Mouse (Mus musculus) liver, embryonic 15.5 days (tissue): ENCODE results near the gene Rtn4rl1. TPM values are rescaled to one million over a fixed set of nuclear protein-coding genes. Genes with fewer than 3 reads are reported as not detected.

Source experiments
- ATAC-seq: fragments of 200-750 bp; cut with Nextera tagmentation; 2 replicates; pipeline ENCODE4 v1.8.0; 2017; ENCODE audit warnings: moderate number of reproducible peaks, mild to moderate bottlenecking, moderate library complexity; ENCODE audit not compliant: insufficient read depth
- H3K27ac ChIP-seq: fragments of 300-500 bp; sonication (generic); replicated peaks from 2 replicates; pipeline ENCODE4 v1.5.1; 2015; ENCODE audit warnings: mild to moderate bottlenecking, inconsistent platforms
- H3K27me3 ChIP-seq: fragments of 300-500 bp; sonication (generic); 2 replicates; pipeline ENCODE4 v1.6.1; 2015; ENCODE audit warnings: mild to moderate bottlenecking, inconsistent platforms
- H3K36me3 ChIP-seq: fragments of 300-500 bp; sonication (generic); replicated peaks from 2 replicates; pipeline ENCODE4 v1.6.1; 2015; ENCODE audit warnings: moderate library complexity, mild to moderate bottlenecking, inconsistent platforms
- H3K4me1 ChIP-seq: fragments of 300-500 bp; sonication (generic); replicated peaks from 2 replicates; pipeline ENCODE4 v1.6.1; 2015; ENCODE audit warnings: inconsistent platforms
- H3K4me2 ChIP-seq: fragments of 300-500 bp; sonication (generic); 2 replicates; pipeline ENCODE4 v1.6.1; 2015; ENCODE audit warnings: moderate library complexity, mild to moderate bottlenecking, inconsistent platforms
- H3K4me3 ChIP-seq: fragments of 300-500 bp; sonication (generic); replicated peaks from 2 replicates; pipeline ENCODE4 v1.5.1; 2015; ENCODE audit warnings: mild to moderate bottlenecking, inconsistent platforms
- H3K9ac ChIP-seq: fragments of 300-500 bp; sonication (generic); 2 replicates; pipeline ENCODE4 v1.6.1; 2015; ENCODE audit warnings: moderate library complexity, mild to moderate bottlenecking, inconsistent platforms
- H3K9me3 ChIP-seq: fragments of 300-500 bp; sonication (generic); replicated peaks from 2 replicates; pipeline ENCODE4 v1.6.1; 2016; ENCODE audit warnings: inconsistent platforms
- WGBS: fragments of 180-500 bp; shearing (Covaris S2); methylation state at CpG from one replicate; pipeline ENCODE4 v1.1.7; 2015; ENCODE audit warnings: mixed read lengths; ENCODE audit not compliant: insufficient replicate concordance; 5-methylcytosine and 5-hydroxymethylcytosine counted together
- polyA plus RNA-seq: library from polyadenylated mRNA; unstranded; fragments of >200 nt; fragmentation: Nextera tagmentation; extraction: Ambion mirVana; gene quantifications from 2 replicates; pipeline ENCODE4 v1.2.1, GENCODE M21; 2015

Rtn4rl1 gene
- polyA plus RNA-seq, 1 experiment from 2014 or later: 0.88 TPM

GRCm38 (mm10) chr11:75166193-75166842 lies 27.3 kb upstream of the Rtn4rl1 start:
- Histone ChIP-seq H3K36me3 (peaks cover 17% of the 10 kb centered on the region), H3K4me3 (peak overlapping the region; percentile 54), H3K27me3 (peaks cover 85% of the 10 kb centered on the region), H3K4me2 (peak overlapping the region; percentile 83), H3K27ac (no peak overlapping the region), H3K9ac (no peak overlapping the region), H3K4me1 (peaks cover 76% of the 10 kb centered on the region), H3K9me3 (no peaks in the 10 kb centered on the region; the same call in 1 of the 2 replicates)
- WGBS: 6% methylated on average over 55 of the region's 55 CpGs
- no peak for ATAC-seq

GRCm38 (mm10) chr11:75166861-75167642 lies 26.5 kb upstream of the Rtn4rl1 start:
- H3K27me3 ChIP-seq: peaks cover 93% of the 10 kb centered on the region
- peaks cover 82% of the 10 kb centered on the region for H3K4me1 ChIP-seq
- peak overlapping the region; percentile 83 for H3K4me2 ChIP-seq
- H3K36me3 ChIP-seq: peaks cover 14% of the 10 kb centered on the region
- H3K9ac ChIP-seq: no peak overlapping the region; the same call in 1 of the 2 replicates
- no peak for ATAC-seq
- peak overlapping the region; percentile 54 for H3K4me3 ChIP-seq
- no peaks in the 10 kb centered on the region; the same call in 1 of the 2 replicates for H3K9me3 ChIP-seq
- WGBS: 3% methylated on average over 68 of the region's 68 CpGs
- no peak overlapping the region for H3K27ac ChIP-seq

GRCm38 (mm10) chr11:75167643-75168589 lies 25.7 kb upstream of the Rtn4rl1 start:
- H3K36me3 ChIP-seq: peaks cover 7% of the 10 kb centered on the region
- 2% methylated on average over 60 of the region's 63 CpGs for WGBS
- H3K4me1 ChIP-seq: peaks cover 91% of the 10 kb centered on the region

GRCm38 (mm10) chr11:75168590-75169361 lies 24.8 kb upstream of the Rtn4rl1 start:
- WGBS: under 1% methylated on average over 83 of the region's 83 CpGs
- Histone ChIP-seq H3K27me3 (peaks cover 100% of the 10 kb centered on the region), H3K9ac (peak overlapping the region; percentile 32; the same call in 1 of the 2 replicates), H3K27ac (no peak overlapping the region), H3K36me3 (no peaks in the 10 kb centered on the region), H3K4me3 (peak overlapping the region; percentile 54), H3K9me3 (no peaks in the 10 kb centered on the region; the same call in 1 of the 2 replicates), H3K4me2 (peak overlapping the region; percentile 83), H3K4me1 (peaks cover 91% of the 10 kb centered on the region)
- no peak; the same call in 1 of the 2 replicates for ATAC-seq

More at GRCm38 (mm10) chr11:75167643-75168589, 25.7 kb upstream of the Rtn4rl1 start:
- ATAC-seq: no peak
- Histone ChIP-seq H3K4me3 (peak overlapping the region; percentile 54), H3K27me3 (peaks cover 100% of the 10 kb centered on the region), H3K9me3 (no peaks in the 10 kb centered on the region; the same call in 1 of the 2 replicates), H3K4me2 (peak overlapping the region; percentile 83), H3K9ac (0 out of 2 replicates have a peak overlapping the region, but pooled peaks have one; percentile 32), H3K27ac (no peak overlapping the region)

GRCm38 (mm10) chr11:75169405-75170080 lies 24.0 kb upstream of the Rtn4rl1 start, which contains the start of gene Hic1:
Gene Hic1 (minus strand): TSS chr11:75169519.
- Histone ChIP-seq H3K4me3 (peak within 1 kb of the TSS; percentile 54), H3K9ac (peak within 1 kb of the TSS; percentile 32; the same call in 1 of the 2 replicates), H3K4me2 (peak within 1 kb of the TSS; percentile 83), H3K27ac (no peak within 1 kb of the TSS), H3K4me1 (peaks cover 94% of the 10 kb centered on the region), H3K27me3 (peaks cover 99% of the 10 kb centered on the region), H3K9me3 (no peaks in the 10 kb centered on the region; the same call in 1 of the 2 replicates), H3K36me3 (no peaks in the 10 kb centered on the region)
- no peak for ATAC-seq
- 4% methylated on average over 23 of the region's 23 CpGs for WGBS

GRCm38 (mm10) chr11:75170136-75170751 lies 23.3 kb upstream of the Rtn4rl1 start:
- Histone ChIP-seq H3K4me1 (peaks cover 87% of the 10 kb centered on the region), H3K27me3 (peaks cover 99% of the 10 kb centered on the region), H3K4me2 (peak overlapping the region; percentile 83), H3K9ac (no peak overlapping the region), H3K9me3 (no peaks in the 10 kb centered on the region; the same call in 1 of the 2 replicates), H3K27ac (no peak overlapping the region), H3K36me3 (no peaks in the 10 kb centered on the region), H3K4me3 (peak overlapping the region; percentile 44)
- ATAC-seq: peak; percentile 17; the same call in 1 of the 2 replicates
- WGBS: under 1% methylated on average over 38 of the region's 38 CpGs

GRCm38 (mm10) chr11:75171186-75171865 lies 22.3 kb upstream of the Rtn4rl1 start:
- peak overlapping the region; percentile 83; the same call in 1 of the 2 replicates for H3K4me2 ChIP-seq
- 7% methylated on average over 17 of the region's 17 CpGs for WGBS
- no peak for ATAC-seq
- H3K9me3 ChIP-seq: no peaks in the 10 kb centered on the region; the same call in 1 of the 2 replicates
- H3K4me1 ChIP-seq: peaks cover 76% of the 10 kb centered on the region
- no peak overlapping the region for H3K9ac ChIP-seq
- peaks cover 99% of the 10 kb centered on the region for H3K27me3 ChIP-seq
- H3K4me3 ChIP-seq: no peak overlapping the region
- no peak overlapping the region for H3K27ac ChIP-seq
- 0 out of 2 replicates have a peak, but pooled peaks cover under 1% of the 10 kb centered on the region for H3K36me3 ChIP-seq

- no peak for ATAC-seq
- Histone ChIP-seq H3K9ac (0 out of 2 replicates have a peak overlapping the region, but pooled peaks have one; percentile 18), H3K27me3 (peaks cover 89% of the 10 kb centered on the region), H3K4me3 (peak overlapping the region; percentile 62), H3K4me1 (peaks cover 66% of the 10 kb centered on the region), H3K9me3 (no peaks in the 10 kb centered on the region; the same call in 1 of the 2 replicates), H3K4me2 (peak overlapping the region; percentile 92), H3K36me3 (peaks cover 11% of the 10 kb centered on the region; the same call in 1 of the 2 replicates), H3K27ac (no peak overlapping the region)
- WGBS: 1% methylated on average over 74 of the region's 75 CpGs
These were observed 21.2 kb upstream of the Rtn4rl1 start for GRCm38 (mm10) chr11:75172151-75173094.
